Mouse (Mus musculus): ENCODE data around the gene Crim1. TPM values are rescaled to one million over a fixed set of nuclear protein-coding genes. Genes with fewer than 3 reads are reported as not detected.

The Crim1 gene
- total and polyA plus RNA-seq, 3 experiments = 14.1 to 72.8 (median 21.9) TPM

GRCm38 (mm10) chr17:78355611-78356010 is 155.6 kb downstream of the Crim1 start:
- no peaks in the 10 kb centered on the region for H3K9me3 ChIP-seq (replicated peaks; ENCODE audit: low read length)
- no peaks in the 10 kb centered on the region for H3K27me3 ChIP-seq (replicated peaks)
- in situ Hi-C loops (cut with MboI; ENCODE audit: low pct_ligation_motif_present, low pct_unique_long_range_greater_than_20kb, low sequenced_read_pairs) (no loop called here), dilution Hi-C loops (cut with MboI; ENCODE audit: extremely low pct_ligation_motif_present, extremely low pct_unique_long_range_greater_than_20kb, low sequenced_read_pairs) (no loop called here)
- peaks cover 70 to 87% of the 10 kb centered on the region in 2 experiments for H3K36me3 ChIP-seq (replicated peaks in 1 of 2; ENCODE audit: control insufficient read depth in 1 of 2, insufficient read depth in 1 of 2, low read length in 1 of 2)
- H3K27ac ChIP-seq (ENCODE audit: insufficient read depth, low read depth) = no peak overlapping the region
- no peak for TF ChIP-seq MXI1 (IDR thresholded peaks at IDR 0.05; ENCODE audit: low read depth, low read length)
- no peak for TF ChIP-seq GABPA (IDR thresholded peaks at IDR 0.05; ENCODE audit: insufficient replicate concordance, low read depth, low read length)
- TF ChIP-seq MAX (IDR thresholded peaks at IDR 0.05; ENCODE audit: low read length) = no peak
- TF ChIP-seq MAFK (IDR thresholded peaks at IDR 0.05; ENCODE audit: insufficient replicate concordance, low read length) = no peak
- TF ChIP-seq MAZ (IDR thresholded peaks at IDR 0.05; ENCODE audit: low read depth, low read length) = no peak
- TF ChIP-seq ZMIZ1 (IDR thresholded peaks at IDR 0.05; ENCODE audit: low read depth, low read length) = no peak
- TF ChIP-seq TCF12 (IDR thresholded peaks at IDR 0.05; ENCODE audit: low read depth, low read length) = no peak
- no peak for TF ChIP-seq ZC3H11A (IDR thresholded peaks at IDR 0.05; ENCODE audit: low read depth, low read length)
- no peak for TF ChIP-seq CHD1 (IDR thresholded peaks at IDR 0.05; ENCODE audit: low read depth, low read length)
- no peak for TF ChIP-seq E2F4 (IDR thresholded peaks at IDR 0.05; ENCODE audit: insufficient replicate concordance, low read depth, low read length)
- no peak for TF ChIP-seq ZNF384 (IDR thresholded peaks at IDR 0.05; ENCODE audit: low read depth, low read length)
- no peak for TF ChIP-seq ELF1 (IDR thresholded peaks at IDR 0.05; ENCODE audit: low read depth, low read length)
- TF ChIP-seq JUN (IDR thresholded peaks at IDR 0.05; ENCODE audit: insufficient read depth, low read depth, low read length) = no peak
- no peak for TF ChIP-seq RAD21 (IDR thresholded peaks at IDR 0.05; ENCODE audit: low read depth, low read length)
- no peak for DNase-seq (ENCODE audit: extremely low read depth)
- no peak overlapping the region for H3K4me2 ChIP-seq (ENCODE audit: insufficient read depth, low read depth, poor library complexity, severe bottlenecking)
- H3K4me1 ChIP-seq (ENCODE audit: control insufficient read depth in 1 of 2, insufficient read depth in 2 of 2) = peaks cover 0 to 11% of the 10 kb centered on the region in 2 experiments; a peak in 2 of 4 replicates
- H3K9ac ChIP-seq (ENCODE audit: insufficient read depth, low read depth) = no peak overlapping the region
- no peaks in the 10 kb centered on the region for H3K79me2 ChIP-seq (replicated peaks; ENCODE audit: control insufficient read depth, extremely low read depth, insufficient read depth, poor library complexity, severe bottlenecking)
- no peak overlapping the region for H3K4me3 ChIP-seq (replicated peaks in 1 of 3; ENCODE audit: low read depth in 2 of 3, low read length in 2 of 3, poor library complexity in 1 of 3)

GRCm38 (mm10) chr17:78357753-78358152 is 157.7 kb downstream of the Crim1 start:
- Histone ChIP-seq H3K27me3 (replicated peaks) (no peaks in the 10 kb centered on the region), H3K4me3 (replicated peaks in 1 of 3; ENCODE audit: low read depth in 2 of 3, low read length in 2 of 3, poor library complexity in 1 of 3) (no peak overlapping the region), H3K4me1 (ENCODE audit: control insufficient read depth in 1 of 2, insufficient read depth in 2 of 2) (peaks cover 6 to 25% of the 10 kb centered on the region in 2 experiments; a peak in 3 of 4 replicates), H3K79me2 (replicated peaks; ENCODE audit: control insufficient read depth, extremely low read depth, insufficient read depth, poor library complexity, severe bottlenecking) (no peaks in the 10 kb centered on the region), H3K9ac (ENCODE audit: insufficient read depth, low read depth) (no peak overlapping the region), H3K36me3 (replicated peaks in 1 of 2; ENCODE audit: control insufficient read depth in 1 of 2, insufficient read depth in 1 of 2, low read length in 1 of 2) (peaks cover 56 to 68% of the 10 kb centered on the region in 2 experiments), H3K9me3 (replicated peaks; ENCODE audit: low read length) (no peaks in the 10 kb centered on the region), H3K4me2 (ENCODE audit: insufficient read depth, low read depth, poor library complexity, severe bottlenecking) (no peak overlapping the region), H3K27ac (ENCODE audit: insufficient read depth, low read depth) (no peak overlapping the region)
- TF ChIP-seq CHD2 (IDR thresholded peaks at IDR 0.05; ENCODE audit: low read length) = no peak
- no peak for TF ChIP-seq RAD21 (IDR thresholded peaks at IDR 0.05; ENCODE audit: low read depth, low read length)
- TF ChIP-seq BHLHE40 (IDR thresholded peaks at IDR 0.05; ENCODE audit: low read depth, low read length) = no peak
- TF ChIP-seq ZMIZ1 (IDR thresholded peaks at IDR 0.05; ENCODE audit: low read depth, low read length) = no peak
- TF ChIP-seq EP300 (IDR thresholded peaks at IDR 0.05; ENCODE audit: low read length) = no peak
- TF ChIP-seq MAFK (IDR thresholded peaks at IDR 0.05; ENCODE audit: insufficient replicate concordance, low read length) = no peak
- no peak for TF ChIP-seq PAX5 (IDR thresholded peaks at IDR 0.05; ENCODE audit: low read length)
- no peak for TF ChIP-seq SMC3 (IDR thresholded peaks at IDR 0.05; ENCODE audit: low read depth, low read length)
- TF ChIP-seq ELF1 (IDR thresholded peaks at IDR 0.05; ENCODE audit: low read depth, low read length) = no peak
- no peak for TF ChIP-seq TBP (conservative IDR thresholded peaks at IDR 0.05; ENCODE audit: low read depth, low read length)
- TF ChIP-seq MEF2A (IDR thresholded peaks at IDR 0.05; ENCODE audit: borderline replicate concordance, low read depth, low read length) = no peak
- no peak for TF ChIP-seq USF1 (IDR thresholded peaks at IDR 0.05; ENCODE audit: low read depth, low read length)
- no peak for TF ChIP-seq POLR2A (IDR thresholded peaks at IDR 0.05; ENCODE audit: low read depth, low read length)
- TF ChIP-seq MYC (IDR thresholded peaks at IDR 0.05; ENCODE audit: low read depth, low read length) = no peak
- TF ChIP-seq HCFC1 (IDR thresholded peaks at IDR 0.05; ENCODE audit: low read depth, low read length) = no peak
- in situ Hi-C loops (cut with MboI; ENCODE audit: low pct_ligation_motif_present, low pct_unique_long_range_greater_than_20kb, low sequenced_read_pairs) = no loop called here
- dilution Hi-C loops (cut with MboI; ENCODE audit: extremely low pct_ligation_motif_present, extremely low pct_unique_long_range_greater_than_20kb, low sequenced_read_pairs) = no loop called here
- DNase-seq (ENCODE audit: extremely low read depth) = no peak

Measured in CH12.LX (cell line).